Mouse (Mus musculus) embryonic facial prominence, embryonic 15.5 days (tissue): ENCODE results near the gene Gabarapl2. TPM values are rescaled to one million over a fixed set of nuclear protein-coding genes. Genes with fewer than 3 reads are reported as not detected.

ENCODE experiments used
- ATAC-seq: fragments of 200-750 bp; cut with Nextera tagmentation; 2 replicates; pipeline ENCODE4 v1.8.0; 2017; ENCODE audit warnings: low read depth, moderate TSS enrichment; ENCODE audit not compliant: insufficient number of reproducible peaks, low FRiP score, low TSS enrichment
- H3K27ac ChIP-seq: fragments of 300-500 bp; sonication (generic); replicated peaks from 2 replicates; pipeline ENCODE4 v1.5.1; 2015; ENCODE audit warnings: mild to moderate bottlenecking, inconsistent platforms
- H3K27me3 ChIP-seq: fragments of 300-500 bp; sonication (generic); 2 replicates; pipeline ENCODE4 v1.6.1; 2015; ENCODE audit warnings: inconsistent platforms
- H3K36me3 ChIP-seq: fragments of 300-500 bp; sonication (generic); 2 replicates; pipeline ENCODE4 v1.6.1; 2015; ENCODE audit warnings: mild to moderate bottlenecking, inconsistent platforms
- H3K4me1 ChIP-seq: fragments of 300-500 bp; sonication (generic); 2 replicates; pipeline ENCODE4 v1.6.1; 2015; ENCODE audit warnings: inconsistent platforms
- H3K4me2 ChIP-seq: fragments of 300-500 bp; sonication (generic); replicated peaks from 2 replicates; pipeline ENCODE4 v1.6.1; 2015; ENCODE audit warnings: mild to moderate bottlenecking, inconsistent platforms
- H3K4me3 ChIP-seq: fragments of 300-500 bp; sonication (generic); replicated peaks from 2 replicates; pipeline ENCODE4 v1.5.1; 2015; ENCODE audit warnings: mild to moderate bottlenecking, inconsistent platforms
- H3K9ac ChIP-seq: fragments of 300-500 bp; sonication (generic); 2 replicates; pipeline ENCODE4 v1.6.1; 2015; ENCODE audit warnings: inconsistent platforms
- H3K9me3 ChIP-seq: fragments of 300-500 bp; sonication (generic); replicated peaks from 2 replicates; pipeline ENCODE4 v1.6.1; 2016; ENCODE audit warnings: inconsistent platforms
- WGBS: fragments of 180-500 bp; shearing (Covaris S2); methylation state at CpG from one replicate; pipeline ENCODE4 v1.1.7; 2015; 5-methylcytosine and 5-hydroxymethylcytosine counted together
- polyA plus RNA-seq: library from polyadenylated mRNA; unstranded; fragments of >200 nt; fragmentation: Nextera tagmentation; extraction: Ambion mirVana; gene quantifications from 2 replicates; pipeline ENCODE4 v1.2.1, GENCODE M21; 2015

The Gabarapl2 gene
- polyA plus RNA-seq, 1 experiment from 2014 or later = 189 TPM

GRCm38 (mm10) chr8:111955879-111956278 is 15.4 kb downstream of the Gabarapl2 start:
- no peak overlapping the region for H3K4me3 ChIP-seq
- peaks cover 50% of the 10 kb centered on the region for H3K36me3 ChIP-seq
- H3K4me2 ChIP-seq = no peak overlapping the region
- no peaks in the 10 kb centered on the region for H3K9me3 ChIP-seq
- 0 out of 2 replicates have a peak, but pooled peaks cover 4% of the 10 kb centered on the region for H3K4me1 ChIP-seq
- no peak overlapping the region for H3K9ac ChIP-seq
- WGBS = 80% methylated on average over 5 of the region's 5 CpGs
- no peaks in the 10 kb centered on the region for H3K27me3 ChIP-seq
- ATAC-seq = no peak
- H3K27ac ChIP-seq = no peak overlapping the region

DNA sequence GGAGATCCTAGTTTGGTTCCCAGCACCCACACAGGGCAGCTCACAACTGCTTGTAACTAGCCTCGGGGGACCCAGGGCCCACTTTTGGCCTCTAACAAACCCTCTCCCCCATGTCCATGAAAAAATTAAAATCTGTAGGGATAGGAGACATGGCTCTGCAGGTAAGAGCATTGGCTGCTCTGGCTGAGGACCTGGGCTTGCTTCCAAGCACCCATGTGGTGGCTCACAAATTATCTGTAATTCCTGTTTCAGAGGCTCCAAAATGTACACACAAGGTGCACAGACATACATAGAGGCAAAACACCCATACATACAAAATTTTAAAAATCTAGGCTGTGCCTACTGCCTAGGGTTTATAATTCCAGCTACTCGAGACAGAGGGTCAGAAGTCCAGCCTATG is 16.7 kb downstream of the Gabarapl2 start:
- Histone ChIP-seq H3K9me3 (no peaks in the 10 kb centered on the region), H3K27ac (no peak overlapping the region), H3K27me3 (no peaks in the 10 kb centered on the region), H3K36me3 (peaks cover 45% of the 10 kb centered on the region), H3K9ac (no peak overlapping the region), H3K4me1 (0 out of 2 replicates have a peak, but pooled peaks cover 4% of the 10 kb centered on the region), H3K4me3 (no peak overlapping the region), H3K4me2 (no peak overlapping the region)
- WGBS = 89% methylated on average over 2 of the region's 2 CpGs
- ATAC-seq = no peak

DNA sequence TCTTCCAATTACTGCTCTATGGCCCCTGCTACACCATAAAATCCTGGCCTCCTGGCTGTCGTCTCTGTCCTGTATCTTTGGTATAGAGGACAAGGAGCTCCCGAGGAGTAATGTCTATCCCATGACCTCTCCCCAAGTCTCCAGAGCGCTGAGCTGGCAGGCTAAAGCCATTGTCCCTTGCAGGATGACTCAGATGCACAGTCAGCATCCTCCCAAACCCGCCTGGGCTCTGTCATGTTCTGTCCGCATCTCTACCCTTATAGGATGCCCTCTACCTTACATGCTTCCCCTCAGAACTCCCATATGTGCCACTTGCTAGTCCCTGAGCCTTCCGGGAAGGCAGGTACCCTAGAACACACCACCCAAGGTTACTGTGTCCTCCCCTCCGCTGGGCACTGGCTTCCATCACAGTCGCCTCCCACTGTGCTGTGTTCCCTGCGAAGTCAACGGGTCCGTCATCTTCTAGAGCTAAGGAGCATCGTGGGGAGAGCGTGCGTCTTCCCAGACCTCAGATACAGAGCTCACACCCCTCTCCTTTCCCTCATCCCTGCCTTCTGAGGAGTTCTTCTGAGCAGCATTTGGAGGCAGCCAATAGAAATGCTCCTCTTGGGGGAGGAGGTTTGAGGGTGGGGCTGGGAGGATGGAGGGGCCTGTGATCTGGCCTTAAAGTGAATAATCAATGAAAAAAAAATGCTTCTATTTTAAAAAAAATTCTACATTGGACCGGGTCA is 20.3 kb downstream of the Gabarapl2 start:
- H3K9ac ChIP-seq = no peak overlapping the region
- no peak overlapping the region for H3K4me2 ChIP-seq
- no peaks in the 10 kb centered on the region for H3K9me3 ChIP-seq
- WGBS = 74% methylated on average over 15 of the region's 15 CpGs
- H3K4me3 ChIP-seq = no peak overlapping the region
- ATAC-seq = no peak; the same call in 1 of the 2 replicates
- peaks cover 20% of the 10 kb centered on the region for H3K36me3 ChIP-seq
- H3K27me3 ChIP-seq = no peaks in the 10 kb centered on the region
- peaks cover 4% of the 10 kb centered on the region; the same call in 1 of the 2 replicates for H3K4me1 ChIP-seq
- no peak overlapping the region for H3K27ac ChIP-seq

GRCm38 (mm10) chr8:111961330-111961729 is 20.8 kb downstream of the Gabarapl2 start:
- Histone ChIP-seq H3K27me3 (no peaks in the 10 kb centered on the region), H3K4me3 (no peak overlapping the region), H3K9ac (no peak overlapping the region), H3K27ac (no peak overlapping the region), H3K4me2 (no peak overlapping the region), H3K9me3 (no peaks in the 10 kb centered on the region), H3K36me3 (peaks cover 18% of the 10 kb centered on the region), H3K4me1 (peaks cover 4% of the 10 kb centered on the region; the same call in 1 of the 2 replicates)
- 75% methylated on average over 3 of the region's 3 CpGs for WGBS
- ATAC-seq = no peak

GRCm38 (mm10) chr8:111962589-111962988 is 22.1 kb downstream of the Gabarapl2 start:
- H3K4me2 ChIP-seq = no peak overlapping the region
- H3K4me3 ChIP-seq = no peak overlapping the region
- H3K4me1 ChIP-seq = peaks cover 4% of the 10 kb centered on the region; the same call in 1 of the 2 replicates
- H3K27ac ChIP-seq = no peak overlapping the region
- ATAC-seq = no peak
- H3K36me3 ChIP-seq = peaks cover 13% of the 10 kb centered on the region; the same call in 1 of the 2 replicates
- H3K27me3 ChIP-seq = no peaks in the 10 kb centered on the region
- 67% methylated on average over 1 of the region's 1 CpGs for WGBS
- no peaks in the 10 kb centered on the region for H3K9me3 ChIP-seq
- H3K9ac ChIP-seq = no peak overlapping the region

DNA sequence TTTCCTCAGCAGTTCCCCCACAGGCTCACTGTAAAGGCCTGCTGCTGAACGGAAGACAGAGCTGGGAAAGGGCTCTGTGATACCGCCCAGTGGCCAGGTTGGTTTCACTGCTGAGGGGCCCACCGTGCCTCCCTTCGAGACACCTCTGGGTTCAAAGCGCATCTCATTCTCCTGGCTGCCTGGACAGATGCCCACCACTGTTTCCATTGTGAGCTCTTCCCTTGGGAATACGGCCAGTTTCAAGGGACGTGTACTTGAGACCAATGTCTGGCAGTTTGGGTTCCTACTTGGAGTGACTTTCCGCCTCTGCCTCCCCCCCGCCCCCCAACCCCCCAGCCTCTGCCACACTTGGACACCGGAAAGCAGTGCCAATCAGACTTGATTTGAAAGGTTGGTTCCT is 22.6 kb downstream of the Gabarapl2 start:
- Histone ChIP-seq H3K4me1 (peaks cover 4% of the 10 kb centered on the region; the same call in 1 of the 2 replicates), H3K27me3 (no peaks in the 10 kb centered on the region), H3K4me3 (no peak overlapping the region), H3K36me3 (0 out of 2 replicates have a peak, but pooled peaks cover 11% of the 10 kb centered on the region), H3K9me3 (no peaks in the 10 kb centered on the region), H3K4me2 (no peak overlapping the region), H3K9ac (no peak overlapping the region), H3K27ac (no peak overlapping the region)
- no peak for ATAC-seq
- 75% methylated on average over 10 of the region's 10 CpGs for WGBS

GRCm38 (mm10) chr8:111963546-111963945 is 23.0 kb downstream of the Gabarapl2 start:
- Histone ChIP-seq H3K27ac (no peak overlapping the region), H3K27me3 (no peaks in the 10 kb centered on the region), H3K4me1 (peaks cover 4% of the 10 kb centered on the region; the same call in 1 of the 2 replicates), H3K4me2 (no peak overlapping the region), H3K9me3 (no peaks in the 10 kb centered on the region), H3K9ac (no peak overlapping the region), H3K4me3 (no peak overlapping the region), H3K36me3 (0 out of 2 replicates have a peak, but pooled peaks cover 7% of the 10 kb centered on the region)
- WGBS = 88% methylated on average over 4 of the region's 4 CpGs
- ATAC-seq = no peak

- H3K4me1 ChIP-seq = peaks cover 4% of the 10 kb centered on the region; the same call in 1 of the 2 replicates
- 0 out of 2 replicates have a peak, but pooled peaks cover 7% of the 10 kb centered on the region for H3K36me3 ChIP-seq
- 35% methylated on average over 5 of the region's 5 CpGs for WGBS
- H3K27ac ChIP-seq = peak overlapping the region; percentile 66; the same call in 1 of the 2 replicates
- ATAC-seq = no peak
- no peak overlapping the region for H3K9ac ChIP-seq
- H3K4me3 ChIP-seq = no peak overlapping the region
- H3K9me3 ChIP-seq = no peaks in the 10 kb centered on the region
- H3K27me3 ChIP-seq = no peaks in the 10 kb centered on the region
- H3K4me2 ChIP-seq = no peak overlapping the region
Measured at GRCm38 (mm10) chr8:111964351-111964750, 23.8 kb downstream of the Gabarapl2 start.

GRCm38 (mm10) chr8:111964849-111965561 is 24.5 kb downstream of the Gabarapl2 start:
- no peak for ATAC-seq
- 61% methylated on average over 7 of the region's 7 CpGs for WGBS
- H3K27ac ChIP-seq = peak overlapping the region; percentile 66; the same call in 1 of the 2 replicates
- H3K4me3 ChIP-seq = no peak overlapping the region
- peaks cover 4% of the 10 kb centered on the region; the same call in 1 of the 2 replicates for H3K4me1 ChIP-seq
- H3K9me3 ChIP-seq = no peaks in the 10 kb centered on the region
- 0 out of 2 replicates have a peak, but pooled peaks cover 7% of the 10 kb centered on the region for H3K36me3 ChIP-seq
- H3K4me2 ChIP-seq = no peak overlapping the region
- H3K27me3 ChIP-seq = no peaks in the 10 kb centered on the region
- H3K9ac ChIP-seq = no peak overlapping the region

DNA sequence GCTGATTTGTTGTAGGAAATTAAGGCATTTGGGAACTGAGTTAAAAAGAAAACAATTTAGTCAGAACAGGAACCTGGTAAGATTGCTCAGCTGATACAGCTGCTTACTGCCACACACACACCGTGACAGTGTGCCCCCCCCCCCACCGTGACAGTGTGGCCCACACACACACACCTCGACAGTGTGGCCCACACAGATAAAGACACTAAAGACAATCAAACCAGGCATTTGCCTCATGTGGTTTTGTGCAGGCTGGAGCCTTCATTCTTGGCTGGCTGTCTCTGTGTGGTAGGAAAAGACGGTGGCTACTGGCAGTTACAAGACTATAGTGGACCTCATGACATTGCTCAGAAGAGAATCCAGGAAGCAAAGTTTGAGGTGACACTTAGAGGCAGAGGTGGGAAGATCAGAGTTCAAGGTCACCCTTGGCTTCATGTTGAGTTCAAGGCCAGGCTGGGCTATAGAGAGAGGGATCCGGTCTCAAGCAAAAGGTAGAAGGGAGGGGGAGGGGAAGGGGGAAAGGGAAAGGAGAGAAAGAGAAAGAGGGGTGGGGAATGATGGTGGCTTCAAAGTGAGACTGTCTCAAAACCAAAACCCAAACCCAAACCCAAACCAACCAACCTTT is 26.9 kb downstream of the Gabarapl2 start:
- WGBS = 83% methylated on average over 5 of the region's 5 CpGs
- Histone ChIP-seq H3K36me3 (0 out of 2 replicates have a peak, but pooled peaks cover 13% of the 10 kb centered on the region), H3K9me3 (no peaks in the 10 kb centered on the region), H3K9ac (no peak overlapping the region), H3K27me3 (no peaks in the 10 kb centered on the region), H3K4me2 (no peak overlapping the region), H3K4me3 (no peak overlapping the region), H3K4me1 (peaks cover 4% of the 10 kb centered on the region; the same call in 1 of the 2 replicates), H3K27ac (no peak overlapping the region)
- no peak for ATAC-seq

DNA sequence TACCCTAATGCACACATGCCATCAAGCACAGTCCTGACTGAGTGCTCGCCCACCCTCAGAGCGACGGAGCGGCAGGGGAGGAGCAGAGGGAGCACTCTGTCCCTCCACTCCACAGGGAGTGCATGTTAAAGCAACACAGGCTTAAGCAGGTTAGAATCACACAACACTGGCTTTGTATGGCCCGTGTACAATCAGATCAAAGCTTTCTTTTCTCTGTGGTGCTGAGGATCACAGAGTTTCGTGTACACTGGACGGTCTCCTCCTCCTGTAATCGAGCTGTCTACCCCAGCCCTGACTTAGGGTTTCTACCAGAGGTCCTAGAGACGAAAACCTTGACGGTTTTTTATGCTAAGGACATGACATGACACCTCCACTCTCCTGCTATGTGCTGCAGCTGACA is 28.0 kb downstream of the Gabarapl2 start:
- Histone ChIP-seq H3K9me3 (no peaks in the 10 kb centered on the region), H3K27ac (no peak overlapping the region), H3K4me3 (no peak overlapping the region), H3K4me2 (no peak overlapping the region), H3K36me3 (peaks cover 17% of the 10 kb centered on the region; the same call in 1 of the 2 replicates), H3K9ac (no peak overlapping the region), H3K27me3 (no peaks in the 10 kb centered on the region), H3K4me1 (peaks cover 4% of the 10 kb centered on the region; the same call in 1 of the 2 replicates)
- WGBS = 87% methylated on average over 10 of the region's 10 CpGs
- no peak for ATAC-seq
